Mouse (Mus musculus): ENCODE measurements around the gene Fam189b. TPM values are rescaled to one million over a fixed set of nuclear protein-coding genes. Genes with fewer than 3 reads are reported as not detected.

The Fam189b gene
- polyA plus RNA-seq, 1 experiment from 2014 or later: 18.5 TPM

DNA sequence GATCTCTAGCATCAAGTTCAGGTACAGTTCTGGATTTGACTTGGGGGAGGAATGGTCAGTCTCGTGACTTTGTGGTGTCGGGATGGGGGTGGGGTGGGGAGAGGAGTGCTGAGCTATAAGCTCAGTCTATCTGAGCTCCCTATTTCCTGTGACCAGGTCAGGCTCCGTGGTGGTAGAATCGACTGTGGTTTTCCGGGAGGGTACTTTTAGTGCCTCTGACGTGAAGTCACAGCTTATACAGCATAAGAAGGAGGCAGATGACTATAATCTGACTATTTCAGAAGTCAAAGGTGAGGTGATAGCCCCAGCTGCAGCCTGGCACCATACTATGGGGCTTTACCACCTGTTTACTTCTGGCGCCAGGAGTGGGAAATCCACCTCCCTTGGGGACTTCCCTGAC, 48.4 kb downstream of the Fam189b start:
- H3K36me3 ChIP-seq (ENCODE audit: control insufficient read depth, insufficient read depth, low read length): no peaks in the 10 kb centered on the region
- no peak overlapping the region for H3K9ac ChIP-seq (ENCODE audit: low read depth, low read length)
- no peaks in the 10 kb centered on the region for H3K9me3 ChIP-seq (ENCODE audit: control insufficient read depth, low read length)
- peaks cover 7% of the 10 kb centered on the region; the same call in 1 of the 2 replicates for H3K4me1 ChIP-seq (replicated peaks; ENCODE audit: control insufficient read depth, insufficient read depth, low read length)
- DNase-seq (ENCODE audit: low spot score) (no peak), ATAC-seq (ENCODE audit: low FRiP score) (no peak)
- H3K4me2 ChIP-seq (replicated peaks; ENCODE audit: low read depth, low read length): no peak overlapping the region
- no peak overlapping the region for H3K4me3 ChIP-seq (ENCODE audit: low read depth, low read length)
- 75% methylated on average over 7 of the region's 7 CpGs for WGBS
- no peak overlapping the region for H3K27ac ChIP-seq (ENCODE audit: low read depth, low read length)
- H3K27me3 ChIP-seq (ENCODE audit: control insufficient read depth, insufficient read depth, low read length): no peaks in the 10 kb centered on the region

DNA sequence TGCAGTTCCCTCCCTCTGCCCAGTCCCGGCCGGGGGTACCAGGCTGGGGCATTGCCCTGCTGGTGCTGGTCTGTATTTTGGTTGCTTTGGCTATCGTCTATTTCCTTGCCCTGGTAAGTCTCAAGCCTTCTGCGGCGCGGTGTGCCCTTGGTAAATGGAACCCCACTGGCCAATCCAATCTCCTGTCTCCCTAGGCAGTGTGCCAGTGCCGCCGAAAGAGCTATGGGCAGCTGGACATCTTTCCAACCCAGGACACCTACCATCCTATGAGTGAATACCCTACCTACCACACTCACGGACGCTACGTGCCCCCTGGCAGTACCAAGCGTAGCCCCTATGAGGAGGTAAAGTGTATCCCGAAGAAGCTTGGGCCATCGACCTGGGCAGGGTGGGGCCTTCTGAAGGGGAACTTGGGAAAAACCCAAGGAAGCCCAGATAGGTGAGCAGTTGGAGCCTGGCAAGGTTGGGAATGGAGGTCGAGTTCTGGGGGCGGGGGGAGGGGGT, 48.9 kb downstream of the Fam189b start:
- H3K9me3 ChIP-seq (ENCODE audit: control insufficient read depth, low read length): no peaks in the 10 kb centered on the region
- ATAC-seq (ENCODE audit: low FRiP score) (no peak), DNase-seq (ENCODE audit: low spot score) (no peak)
- WGBS: 79% methylated on average over 16 of the region's 16 CpGs
- H3K36me3 ChIP-seq (ENCODE audit: control insufficient read depth, insufficient read depth, low read length): no peaks in the 10 kb centered on the region
- no peak overlapping the region for H3K4me3 ChIP-seq (ENCODE audit: low read depth, low read length)
- H3K27me3 ChIP-seq (ENCODE audit: control insufficient read depth, insufficient read depth, low read length): no peaks in the 10 kb centered on the region
- H3K27ac ChIP-seq (ENCODE audit: low read depth, low read length): no peak overlapping the region
- H3K4me1 ChIP-seq (replicated peaks; ENCODE audit: control insufficient read depth, insufficient read depth, low read length): peaks cover 7% of the 10 kb centered on the region; the same call in 1 of the 2 replicates
- H3K4me2 ChIP-seq (replicated peaks; ENCODE audit: low read depth, low read length): no peak overlapping the region
- no peak overlapping the region for H3K9ac ChIP-seq (ENCODE audit: low read depth, low read length)

DNA sequence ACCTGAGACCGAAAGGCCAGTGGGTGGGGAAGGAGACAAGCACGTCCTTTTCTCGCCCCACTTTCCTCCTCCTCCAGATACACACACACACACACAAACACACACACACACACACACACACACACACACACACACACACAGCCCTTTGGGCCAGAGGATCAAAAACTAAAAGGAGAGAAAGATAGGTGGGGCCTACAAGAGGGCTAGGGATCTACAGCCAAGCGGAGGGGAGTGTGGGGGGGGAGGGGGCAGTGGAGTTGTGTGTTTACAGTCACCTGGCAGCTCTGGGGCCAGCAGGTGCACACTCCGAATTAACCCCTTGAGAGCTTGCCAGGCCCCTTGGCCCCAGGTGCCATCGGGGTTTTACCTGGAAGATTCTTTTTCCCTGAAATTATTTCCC, 49.7 kb downstream of the Fam189b start:
- Histone ChIP-seq H3K4me2 (replicated peaks; ENCODE audit: low read depth, low read length) (no peak overlapping the region), H3K4me1 (replicated peaks; ENCODE audit: control insufficient read depth, insufficient read depth, low read length) (peaks cover 5% of the 10 kb centered on the region; the same call in 1 of the 2 replicates), H3K27me3 (ENCODE audit: control insufficient read depth, insufficient read depth, low read length) (no peaks in the 10 kb centered on the region), H3K27ac (ENCODE audit: low read depth, low read length) (no peak overlapping the region), H3K9ac (ENCODE audit: low read depth, low read length) (no peak overlapping the region), H3K4me3 (ENCODE audit: low read depth, low read length) (no peak overlapping the region), H3K36me3 (ENCODE audit: control insufficient read depth, insufficient read depth, low read length) (no peaks in the 10 kb centered on the region), H3K9me3 (ENCODE audit: control insufficient read depth, low read length) (no peaks in the 10 kb centered on the region)
- WGBS: 70% methylated on average over 6 of the region's 6 CpGs
- DNase-seq (ENCODE audit: low spot score) (no peak), ATAC-seq (ENCODE audit: low FRiP score) (no peak)

GRCm38 (mm10) chr3:89233562-89234110, 50.7 kb downstream of the Fam189b start:
- no peak overlapping the region for H3K4me2 ChIP-seq (replicated peaks; ENCODE audit: low read depth, low read length)
- H3K9me3 ChIP-seq (ENCODE audit: control insufficient read depth, low read length): no peaks in the 10 kb centered on the region
- no peaks in the 10 kb centered on the region for H3K27me3 ChIP-seq (ENCODE audit: control insufficient read depth, insufficient read depth, low read length)
- WGBS: 84% methylated on average over 14 of the region's 14 CpGs
- no peaks in the 10 kb centered on the region for H3K36me3 ChIP-seq (ENCODE audit: control insufficient read depth, insufficient read depth, low read length)
- ATAC-seq (ENCODE audit: low FRiP score): no peak
- H3K9ac ChIP-seq (ENCODE audit: low read depth, low read length): no peak overlapping the region
- no peak overlapping the region for H3K27ac ChIP-seq (ENCODE audit: low read depth, low read length)
- H3K4me3 ChIP-seq (ENCODE audit: low read depth, low read length): no peak overlapping the region
- no peak for DNase-seq (ENCODE audit: low spot score)
- no peaks in the 10 kb centered on the region for H3K4me1 ChIP-seq (replicated peaks; ENCODE audit: control insufficient read depth, insufficient read depth, low read length)

DNA sequence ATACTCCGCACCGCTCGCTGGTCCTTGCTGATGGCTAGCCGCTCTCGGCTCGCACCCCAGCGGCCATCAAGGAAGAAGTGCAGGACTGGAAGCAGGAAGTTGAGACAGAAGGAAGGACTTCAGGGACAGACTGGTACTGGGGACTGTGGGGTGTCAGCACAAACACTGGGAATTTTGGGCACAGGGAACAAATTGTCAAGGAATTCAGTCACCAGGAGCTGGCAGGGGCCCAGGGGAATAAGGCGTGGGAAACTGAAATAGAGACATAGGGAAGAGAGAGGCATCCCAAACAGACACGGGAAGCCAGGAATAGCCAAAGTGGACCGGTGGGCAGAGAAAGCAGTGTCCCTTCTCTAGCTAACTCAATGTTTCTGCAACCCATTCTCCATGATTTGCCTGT, 53.6 kb downstream of the Fam189b start:
- Histone ChIP-seq H3K9me3 (ENCODE audit: control insufficient read depth, low read length) (no peaks in the 10 kb centered on the region), H3K4me1 (replicated peaks; ENCODE audit: control insufficient read depth, insufficient read depth, low read length) (no peaks in the 10 kb centered on the region), H3K9ac (ENCODE audit: low read depth, low read length) (no peak overlapping the region), H3K4me2 (replicated peaks; ENCODE audit: low read depth, low read length) (no peak overlapping the region), H3K27me3 (ENCODE audit: control insufficient read depth, insufficient read depth, low read length) (no peaks in the 10 kb centered on the region), H3K36me3 (ENCODE audit: control insufficient read depth, insufficient read depth, low read length) (0 out of 2 replicates have a peak, but pooled peaks cover 3% of the 10 kb centered on the region), H3K27ac (ENCODE audit: low read depth, low read length) (no peak overlapping the region), H3K4me3 (ENCODE audit: low read depth, low read length) (no peak overlapping the region)
- ATAC-seq (ENCODE audit: low FRiP score) (no peak), DNase-seq (ENCODE audit: low spot score) (no peak)
- WGBS: 91% methylated on average over 10 of the region's 10 CpGs

- WGBS: 95% methylated on average over 21 of the region's 21 CpGs
- Histone ChIP-seq H3K4me1 (replicated peaks; ENCODE audit: control insufficient read depth, insufficient read depth, low read length) (no peaks in the 10 kb centered on the region), H3K4me2 (replicated peaks; ENCODE audit: low read depth, low read length) (no peak overlapping the region), H3K27me3 (ENCODE audit: control insufficient read depth, insufficient read depth, low read length) (no peaks in the 10 kb centered on the region), H3K9me3 (ENCODE audit: control insufficient read depth, low read length) (no peaks in the 10 kb centered on the region), H3K36me3 (ENCODE audit: control insufficient read depth, insufficient read depth, low read length) (0 out of 2 replicates have a peak, but pooled peaks cover 3% of the 10 kb centered on the region), H3K27ac (ENCODE audit: low read depth, low read length) (no peak overlapping the region), H3K9ac (ENCODE audit: low read depth, low read length) (no peak overlapping the region), H3K4me3 (ENCODE audit: low read depth, low read length) (no peak overlapping the region)
- DNase-seq (ENCODE audit: low spot score) (no peak), ATAC-seq (ENCODE audit: low FRiP score) (no peak)
Observed at GRCm38 (mm10) chr3:89237682-89238081, 54.7 kb downstream of the Fam189b start.

- ATAC-seq (ENCODE audit: low FRiP score) (no peak), DNase-seq (ENCODE audit: low spot score) (no peak)
- Histone ChIP-seq H3K4me3 (ENCODE audit: low read depth, low read length) (no peak overlapping the region), H3K27me3 (ENCODE audit: control insufficient read depth, insufficient read depth, low read length) (no peaks in the 10 kb centered on the region), H3K4me1 (replicated peaks; ENCODE audit: control insufficient read depth, insufficient read depth, low read length) (peaks cover 2% of the 10 kb centered on the region), H3K9me3 (ENCODE audit: control insufficient read depth, low read length) (no peaks in the 10 kb centered on the region), H3K27ac (ENCODE audit: low read depth, low read length) (no peak overlapping the region), H3K4me2 (replicated peaks; ENCODE audit: low read depth, low read length) (no peak overlapping the region), H3K9ac (ENCODE audit: low read depth, low read length) (no peak overlapping the region), H3K36me3 (ENCODE audit: control insufficient read depth, insufficient read depth, low read length) (0 out of 2 replicates have a peak, but pooled peaks cover 3% of the 10 kb centered on the region)
- 71% methylated on average over 9 of the region's 12 CpGs for WGBS
Observed at GRCm38 (mm10) chr3:89238494-89238893, 55.6 kb downstream of the Fam189b start.

MicroRNA genes within 50 kb of the gene (microRNA counts, 519-probe panel; counts per million panel counts)
- microRNA mmu-miR-92b: 5,230 counts per million, percentile 73 among the panel's probes with 10 or more counts

Other genes with a start within 250 kb of the Fam189b start
- 15.5 and 22.9 TPM in 2 replicates for gene Ash1l, start 232.5 kb upstream of the Fam189b start, polyA plus RNA-seq (2014; fragmentation: Nextera tagmentation; extraction: Ambion mirVana)
- 145 and 167 TPM in 2 replicates for gene Dap3, start 232.0 kb upstream of the Fam189b start, polyA plus RNA-seq (2014; fragmentation: Nextera tagmentation; extraction: Ambion mirVana)
- gene Rusc1, start 89.8 kb upstream of the Fam189b start, polyA plus RNA-seq (2014; fragmentation: Nextera tagmentation; extraction: Ambion mirVana): 28.7 and 35.4 TPM in 2 replicates
- gene Gm43738, start 82.0 kb upstream of the Fam189b start, polyA plus RNA-seq (2014; fragmentation: Nextera tagmentation; extraction: Ambion mirVana): 0.08 TPM in 1 of 2 replicates, not detected in the other
- gene Fdps, start 81.2 kb upstream of the Fam189b start, polyA plus RNA-seq (2014; fragmentation: Nextera tagmentation; extraction: Ambion mirVana): 390 and 392 TPM in 2 replicates
- gene Pklr, start 47.0 kb upstream of the Fam189b start, polyA plus RNA-seq (2014; fragmentation: Nextera tagmentation; extraction: Ambion mirVana): 1.6 and 2.0 TPM in 2 replicates
- gene Hcn3, start 22.9 kb upstream of the Fam189b start, polyA plus RNA-seq (2014; fragmentation: Nextera tagmentation; extraction: Ambion mirVana): 3.6 and 4.5 TPM in 2 replicates
- 27.6 and 30.6 TPM in 2 replicates for gene Clk2, start 18.3 kb upstream of the Fam189b start, polyA plus RNA-seq (2014; fragmentation: Nextera tagmentation; extraction: Ambion mirVana)
- gene Scamp3, start 5.7 kb upstream of the Fam189b start, polyA plus RNA-seq (2014; fragmentation: Nextera tagmentation; extraction: Ambion mirVana): 85.9 and 90.4 TPM in 2 replicates
- 43.7 and 47.3 TPM in 2 replicates for gene Gba, start 19.8 kb downstream of the Fam189b start, polyA plus RNA-seq (2014; fragmentation: Nextera tagmentation; extraction: Ambion mirVana)
- gene Thbs3, start 32.0 kb downstream of the Fam189b start, polyA plus RNA-seq (2014; fragmentation: Nextera tagmentation; extraction: Ambion mirVana): 40.9 and 44.5 TPM in 2 replicates
- gene Mtx1, start 43.9 kb downstream of the Fam189b start, polyA plus RNA-seq (2014; fragmentation: Nextera tagmentation; extraction: Ambion mirVana): 180 and 181 TPM in 2 replicates
- gene Muc1, start 45.9 kb downstream of the Fam189b start, polyA plus RNA-seq (2014; fragmentation: Nextera tagmentation; extraction: Ambion mirVana): 1.4 and 2.1 TPM in 2 replicates
- 276 and 289 TPM in 2 replicates for gene Krtcap2, start 62.8 kb downstream of the Fam189b start, polyA plus RNA-seq (2014; fragmentation: Nextera tagmentation; extraction: Ambion mirVana)
- gene Trim46, start 63.2 kb downstream of the Fam189b start, polyA plus RNA-seq (2014; fragmentation: Nextera tagmentation; extraction: Ambion mirVana): 9.5 and 9.7 TPM in 2 replicates
- 75.7 and 82.9 TPM in 2 replicates for gene Dpm3, start 76.2 kb downstream of the Fam189b start, polyA plus RNA-seq (2014; fragmentation: Nextera tagmentation; extraction: Ambion mirVana)
- 35.9 and 37.5 TPM in 2 replicates for gene Slc50a1, start 87.4 kb downstream of the Fam189b start, polyA plus RNA-seq (2014; fragmentation: Nextera tagmentation; extraction: Ambion mirVana)
- 14.0 and 16.4 TPM in 2 replicates for gene Efna1, start 98.0 kb downstream of the Fam189b start, polyA plus RNA-seq (2014; fragmentation: Nextera tagmentation; extraction: Ambion mirVana)
- 13.8 TPM in 2 replicates for gene Efna3, start 139.8 kb downstream of the Fam189b start, polyA plus RNA-seq (2014; fragmentation: Nextera tagmentation; extraction: Ambion mirVana)
- 18.9 and 20.6 TPM in 2 replicates for gene Efna4, start 154.9 kb downstream of the Fam189b start, polyA plus RNA-seq (2014; fragmentation: Nextera tagmentation; extraction: Ambion mirVana)
- gene Adam15, start 166.9 kb downstream of the Fam189b start, polyA plus RNA-seq (2014; fragmentation: Nextera tagmentation; extraction: Ambion mirVana): 17.8 TPM in 2 replicates
- 0.14 and 0.27 TPM in 2 replicates for gene Dcst2, start 178.8 kb downstream of the Fam189b start, polyA plus RNA-seq (2014; fragmentation: Nextera tagmentation; extraction: Ambion mirVana)
- gene Dcst1, start 182.1 kb downstream of the Fam189b start, polyA plus RNA-seq (2014; fragmentation: Nextera tagmentation; extraction: Ambion mirVana): 0.28 and 0.63 TPM in 2 replicates
- 0.47 and 1.2 TPM in 2 replicates for gene Zbtb7b, start 211.6 kb downstream of the Fam189b start, polyA plus RNA-seq (2014; fragmentation: Nextera tagmentation; extraction: Ambion mirVana)
- 0.22 and 0.95 TPM in 2 replicates for gene Lenep, start 219.7 kb downstream of the Fam189b start, polyA plus RNA-seq (2014; fragmentation: Nextera tagmentation; extraction: Ambion mirVana)
- gene Flad1, start 228.7 kb downstream of the Fam189b start, polyA plus RNA-seq (2014; fragmentation: Nextera tagmentation; extraction: Ambion mirVana): 26.2 and 26.5 TPM in 2 replicates
- 411 and 414 TPM in 2 replicates for gene Cks1b, start 235.2 kb downstream of the Fam189b start, polyA plus RNA-seq (2014; fragmentation: Nextera tagmentation; extraction: Ambion mirVana)
- 32.2 and 37.0 TPM in 2 replicates for gene Shc1, start 235.3 kb downstream of the Fam189b start, polyA plus RNA-seq (2014; fragmentation: Nextera tagmentation; extraction: Ambion mirVana)
- gene Pygo2, start 247.1 kb downstream of the Fam189b start, polyA plus RNA-seq (2014; fragmentation: Nextera tagmentation; extraction: Ambion mirVana): 45.0 and 54.5 TPM in 2 replicates

All from hindbrain, embryonic 11.5 days (tissue).